Mouse (Mus musculus) frontal cortex, adult (tissue): ENCODE measurements at regions not wholly inside any gene's neighbourhood (a gene's known extent, or its start where the extent isn't known, plus 50 kb on each side); places are given as distances from the start of the nearest gene placed in this dataset.

Experiments
- ATAC-seq: cut with Nextera tagmentation; 2 replicates; pipeline ENCODE4 v1.9.2; 2017; ENCODE audit warnings: mild to moderate bottlenecking, moderate library complexity, mixed read lengths; ENCODE audit not compliant: low TSS enrichment

DNA sequence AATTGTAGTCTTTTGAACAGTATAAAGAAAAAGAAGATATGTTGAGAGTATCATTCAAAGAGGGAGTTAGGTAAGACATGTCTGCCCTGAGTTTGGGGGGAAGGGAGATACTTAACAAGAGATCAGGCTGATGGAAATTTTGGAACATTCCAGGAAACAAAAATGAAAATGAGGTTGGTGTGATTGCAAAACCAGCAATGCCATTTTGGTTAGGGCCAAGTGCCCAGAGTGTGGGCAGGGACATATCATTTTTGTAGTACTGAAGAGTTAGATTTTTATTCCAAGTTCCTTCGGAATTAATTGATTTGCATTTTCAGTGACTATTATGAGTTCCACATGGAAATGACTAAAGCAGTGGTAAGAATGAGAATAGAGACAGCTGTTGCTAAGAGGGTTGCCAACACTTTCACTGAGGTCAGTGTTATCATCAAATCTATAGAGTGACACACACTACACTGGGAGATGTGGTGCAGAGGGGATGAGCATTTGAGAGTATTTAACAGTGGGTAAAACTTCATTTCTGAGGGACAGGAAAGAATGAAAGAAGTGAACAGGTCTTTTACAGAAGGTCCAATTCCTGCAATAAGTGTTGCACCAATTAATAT, 105.1 kb upstream of the Erbb4 start:
- no peak for ATAC-seq

DNA sequence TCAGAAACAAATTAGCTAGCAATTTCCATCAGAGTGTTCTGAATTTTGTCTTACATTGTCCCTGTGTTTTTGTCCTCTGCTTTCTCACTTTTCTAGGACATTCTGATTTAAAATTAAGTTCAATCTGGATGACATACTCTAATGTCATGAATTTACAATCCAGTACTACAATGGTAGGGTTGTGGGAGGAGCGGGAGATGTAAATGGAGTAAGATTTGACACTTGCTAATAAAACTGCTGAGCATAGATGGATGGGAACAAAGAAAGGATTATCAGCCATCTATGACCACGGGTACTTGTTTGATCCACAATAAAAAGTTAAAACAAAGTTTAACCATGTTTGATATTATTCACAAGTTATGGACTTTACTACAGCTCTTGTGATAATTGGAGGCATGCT, 94.9 kb upstream of the Erbb4 start:
- no peak for ATAC-seq

DNA sequence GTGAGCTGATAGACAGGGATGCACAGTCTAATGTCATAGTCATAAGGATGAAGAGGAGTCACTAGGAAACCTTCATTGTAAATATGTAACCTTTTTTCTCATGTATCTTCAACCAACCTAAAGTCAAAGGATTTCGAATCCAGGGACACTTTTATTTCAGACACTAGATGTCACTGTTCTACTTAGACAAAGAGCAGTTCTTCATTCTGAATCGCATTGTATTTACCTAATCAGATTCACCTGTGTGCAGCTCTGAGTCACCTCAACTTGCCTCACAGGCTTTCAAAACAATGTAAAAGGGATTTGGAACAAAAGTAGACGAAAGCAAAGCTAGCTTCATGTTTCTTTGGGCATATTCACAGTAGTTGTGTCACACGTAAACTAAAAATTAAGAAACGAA, 57.3 kb upstream of the Erbb4 start:
- ATAC-seq: peak; percentile 81
